Mouse (Mus musculus) gastrocnemius, postnatal 25 days (tissue): ENCODE results near the gene Cbx5. TPM values are rescaled to one million over a fixed set of nuclear protein-coding genes. Genes with fewer than 3 reads are reported as not detected.

ENCODE experiments used
- DNase-seq: peaks from one replicate; pipeline ENCODE4 v3.0.0; 2022
- total RNA-seq, 2 experiments: library from RNA; stranded (reverse); gene quantifications; 1 replicate in 1 of 2; 2 replicates in 1 of 2; pipeline ENCODE4 v1.2.3; 2021

Gene Cbx5
- total RNA-seq, 2 experiments from 2014 or later, result 29.0 to 29.6 TPM

GRCm38 (mm10) chr15:103172537-103172936 is 67.1 kb downstream of the Cbx5 start:
- peak; percentile 75 for DNase-seq

GRCm38 (mm10) chr15:103171276-103171675 is 68.3 kb downstream of the Cbx5 start:
- peak; percentile 65 for DNase-seq

- DNase-seq, result no peak
Measured at GRCm38 (mm10) chr15:103170316-103170679, 69.3 kb downstream of the Cbx5 start.

GRCm38 (mm10) chr15:103169612-103170315 is 69.9 kb downstream of the Cbx5 start:
- no peak for DNase-seq

- no peak for DNase-seq
Measured at GRCm38 (mm10) chr15:103168801-103169611, 70.6 kb downstream of the Cbx5 start.

- DNase-seq, result no peak
Measured at GRCm38 (mm10) chr15:103167786-103168185, 71.8 kb downstream of the Cbx5 start.

- DNase-seq, result no peak
Measured at GRCm38 (mm10) chr15:103167042-103167615, 72.5 kb downstream of the Cbx5 start, which contains the start of gene Smug1. Smug1 (minus strand) TSS chr15:103167092.

- DNase-seq, result no peak
Measured at GRCm38 (mm10) chr15:103165924-103166323, 73.7 kb downstream of the Cbx5 start.

GRCm38 (mm10) chr15:103165379-103165778 is 74.2 kb downstream of the Cbx5 start:
- peak; percentile 84 for DNase-seq

- peak; percentile 85 for DNase-seq
Measured at GRCm38 (mm10) chr15:103163182-103163919, 76.3 kb downstream of the Cbx5 start.

- DNase-seq, result peak; percentile 45
Measured at GRCm38 (mm10) chr15:103157585-103157984, 82.0 kb downstream of the Cbx5 start.

GRCm38 (mm10) chr15:103156890-103157289 is 82.7 kb downstream of the Cbx5 start:
- no peak for DNase-seq

- DNase-seq, result peak; percentile 68
Measured at GRCm38 (mm10) chr15:103155366-103156321, 84.0 kb downstream of the Cbx5 start.

- DNase-seq, result no peak
Measured at GRCm38 (mm10) chr15:103152890-103153610, 86.6 kb downstream of the Cbx5 start.

- no peak for DNase-seq
Measured at GRCm38 (mm10) chr15:103152371-103152770, 87.2 kb downstream of the Cbx5 start.

- DNase-seq, result no peak
Measured at GRCm38 (mm10) chr15:103147779-103148178, 91.8 kb downstream of the Cbx5 start.

GRCm38 (mm10) chr15:103147422-103147690 is 92.3 kb downstream of the Cbx5 start:
- no peak for DNase-seq

GRCm38 (mm10) chr15:103146627-103147421 is 92.8 kb downstream of the Cbx5 start:
- no peak for DNase-seq

- no peak for DNase-seq
Measured at GRCm38 (mm10) chr15:103145635-103146299, 93.8 kb downstream of the Cbx5 start.
